12 mouse cellular contexts compared by ENCODE assay signal in genomic region chr4:152453079-152453478, GRCm38 (mm10). TPM values are rescaled to one million over a fixed set of nuclear protein-coding genes. Genes with fewer than 3 reads are reported as not detected.
DNase-seq lines count a peak whose midpoint lies in the region; ATAC-seq and TF ChIP-seq lines count a peak whose summit lies in the region.
"Had no signal": no experiment of that assay in that cellular context is flagged by ENCODE, and none has a peak within 500 bp of the region (broad histone marks: within the 10 kb centered on the region; RNA-seq: fewer than 3 reads in every experiment).

No protein-coding gene starts in this region.

- no peaks in the 10 kb centered on the region for H3K36me3 ChIP-seq in midbrain, embryonic 12.5 days
- no peaks in the 10 kb centered on the region for H3K36me3 ChIP-seq in midbrain, postnatal 0 days (ENCODE audit: insufficient read depth, low read length)
- no peaks in the 10 kb centered on the region for H3K36me3 ChIP-seq in hindbrain, embryonic 16.5 days (ENCODE audit: control insufficient read depth, insufficient read depth, low read length)
- H3K36me3 ChIP-seq: embryonic facial prominence, embryonic 13.5 days had no signal

- no peak overlapping the region for H3K4me2 ChIP-seq in midbrain, embryonic 12.5 days (replicated peaks)
- no peak overlapping the region for H3K4me2 ChIP-seq in midbrain, postnatal 0 days (ENCODE audit: low read depth, low read length, poor library complexity, severe bottlenecking)
- no peak overlapping the region for H3K4me2 ChIP-seq in hindbrain, embryonic 16.5 days (ENCODE audit: low read length)
- H3K4me2 ChIP-seq: embryonic facial prominence, embryonic 13.5 days; heart, embryonic 11.5 days; lung, embryonic 14.5 days had no signal

- ATAC-seq in midbrain, embryonic 12.5 days (ENCODE audit: low FRiP score, low read depth): 0 out of 2 replicates have a peak, but pooled peaks have one; percentile 34
- ATAC-seq in midbrain, postnatal 0 days (ENCODE audit: low FRiP score): no peak
- peak; percentile 22; the same call in 1 of the 2 replicates for ATAC-seq in hindbrain, embryonic 16.5 days
- ATAC-seq in activated CD4-positive, CD25-positive, alpha-beta regulatory T cell, adult 4 months: no peak

- peaks cover 11% of the 10 kb centered on the region for H3K4me1 ChIP-seq in midbrain, embryonic 12.5 days
- no peaks in the 10 kb centered on the region for H3K4me1 ChIP-seq in midbrain, postnatal 0 days (ENCODE audit: insufficient read depth, low read length)
- peaks cover 13% of the 10 kb centered on the region for H3K4me1 ChIP-seq in hindbrain, embryonic 16.5 days (ENCODE audit: control insufficient read depth, insufficient read depth, low read depth, low read length)
- H3K4me1 ChIP-seq: embryonic facial prominence, embryonic 13.5 days had no signal

- no peaks in the 10 kb centered on the region for H3K27me3 ChIP-seq in midbrain, embryonic 12.5 days
- H3K27me3 ChIP-seq in midbrain, postnatal 0 days (ENCODE audit: insufficient read depth, low read length): no peaks in the 10 kb centered on the region
- H3K27me3 ChIP-seq in hindbrain, embryonic 16.5 days (replicated peaks; ENCODE audit: control insufficient read depth, insufficient read depth, low read length): no peaks in the 10 kb centered on the region
- H3K27me3 ChIP-seq: embryonic facial prominence, embryonic 13.5 days had no signal

- intact Hi-C loops in left cerebral cortex, postnatal 36 days (cut with DNase I): no loop called here
- intact Hi-C loops in heart, postnatal 10 days (cut with DNase I): no loop called here

- H3K9me3 ChIP-seq in midbrain, embryonic 12.5 days: no peaks in the 10 kb centered on the region
- H3K9me3 ChIP-seq in midbrain, postnatal 0 days (ENCODE audit: low read length): no peaks in the 10 kb centered on the region
- H3K9me3 ChIP-seq in hindbrain, embryonic 16.5 days (ENCODE audit: control insufficient read depth, low read length): no peaks in the 10 kb centered on the region
- H3K9me3 ChIP-seq: embryonic facial prominence, embryonic 13.5 days had no signal

- no peak for DNase-seq in midbrain, postnatal 0 days (ENCODE audit: low spot score)
- peak; percentile 82 to 85 for DNase-seq in left cerebral cortex, postnatal 36 days (ENCODE audit: low spot score in 2 of 2)
- no peak for DNase-seq in heart, postnatal 10 days
- no peak for DNase-seq in ovary, postnatal 14 days (ENCODE audit: low spot score)
- DNase-seq: adrenal gland, postnatal 14 days; kidney, postnatal 36 days; lung, embryonic 14.5 days had no signal

- peak overlapping the region; percentile 58 for H3K27ac ChIP-seq in midbrain, embryonic 12.5 days (replicated peaks)
- H3K27ac ChIP-seq in midbrain, postnatal 0 days (ENCODE audit: low read depth, low read length): no peak overlapping the region
- H3K27ac ChIP-seq in hindbrain, embryonic 16.5 days (ENCODE audit: low read depth, low read length): 0 out of 2 replicates have a peak overlapping the region, but pooled peaks have one; percentile 1
- H3K27ac ChIP-seq: embryonic facial prominence, embryonic 13.5 days had no signal

- H3K4me3 ChIP-seq in midbrain, embryonic 12.5 days: no peak overlapping the region
- H3K4me3 ChIP-seq in midbrain, postnatal 0 days (ENCODE audit: low read depth, low read length): no peak overlapping the region
- H3K4me3 ChIP-seq in hindbrain, embryonic 16.5 days (ENCODE audit: low read length): no peak overlapping the region
- H3K4me3 ChIP-seq: embryonic facial prominence, embryonic 13.5 days had no signal

- TF ChIP-seq CTCF in midbrain, postnatal 0 days (IDR thresholded peaks at IDR 0.05): no peak

- WGBS in midbrain, embryonic 12.5 days: 45% methylated on average over 10 of the region's 10 CpGs
- 27% methylated on average over 10 of the region's 10 CpGs for WGBS in midbrain, postnatal 0 days
- 19% methylated on average over 10 of the region's 10 CpGs for WGBS in hindbrain, embryonic 16.5 days

- no peak overlapping the region; the same call in 1 of the 2 replicates for H3K9ac ChIP-seq in midbrain, embryonic 12.5 days (replicated peaks)
- H3K9ac ChIP-seq in midbrain, postnatal 0 days (replicated peaks; ENCODE audit: low read length, poor library complexity, severe bottlenecking): no peak overlapping the region
- no peak overlapping the region for H3K9ac ChIP-seq in hindbrain, embryonic 16.5 days (ENCODE audit: low read depth, low read length)
- H3K9ac ChIP-seq: embryonic facial prominence, embryonic 13.5 days; lung, embryonic 14.5 days had no signal

RNA-seq across cellular contexts. Expression of gene Nphp4, which starts 23.4 kb away (rescaled TPM):
- polyA plus RNA-seq in midbrain, embryonic 12.5 days (2016; fragmentation: Nextera tagmentation; extraction: Ambion mirVana): 7.9 and 8.1 TPM in 2 replicates
- 8.8 and 12.1 TPM in 2 replicates for total RNA-seq in midbrain, postnatal 0 days (2014; rRNA removed)
- 3.7 and 4.8 TPM in 2 replicates for polyA plus RNA-seq in midbrain, postnatal 0 days (2015; fragmentation: Nextera tagmentation; extraction: Ambion mirVana)
- 5.5 and 6.2 TPM in 2 replicates for polyA plus RNA-seq in hindbrain, embryonic 16.5 days (2015; fragmentation: Nextera tagmentation; extraction: Ambion mirVana)
- 10 to 100 TPM; 18.2 to 20.3 TPM for total RNA-seq in left cerebral cortex, postnatal 36 days (2021)
- total RNA-seq in heart, postnatal 10 days (2021): 1 to 10 TPM; 1.3 to 1.4 TPM
- polyA plus RNA-seq in activated CD4-positive, CD25-positive, alpha-beta regulatory T cell, adult 4 months (2017; shearing (Covaris generic)): under 1 TPM; 0.17 to 0.20 TPM

RNA-seq across cellular contexts. Expression of gene Kcnab2, which starts 24.6 kb away (rescaled TPM):
- 19.7 and 24.5 TPM in 2 replicates for polyA plus RNA-seq in midbrain, embryonic 12.5 days (2016; fragmentation: Nextera tagmentation; extraction: Ambion mirVana)
- total RNA-seq in midbrain, postnatal 0 days (2014; rRNA removed): 51.5 and 66.9 TPM in 2 replicates
- polyA plus RNA-seq in midbrain, postnatal 0 days (2015; fragmentation: Nextera tagmentation; extraction: Ambion mirVana): 30.2 and 34.8 TPM in 2 replicates
- polyA plus RNA-seq in hindbrain, embryonic 16.5 days (2015; fragmentation: Nextera tagmentation; extraction: Ambion mirVana): 33.2 and 33.5 TPM in 2 replicates
- 100 to 1,000 TPM; 380 to 388 TPM for total RNA-seq in left cerebral cortex, postnatal 36 days (2021)
- 1 to 10 TPM; 2.4 to 2.7 TPM for total RNA-seq in heart, postnatal 10 days (2021)
- 100 to 1,000 TPM in 1 of 2 experiments, 10 to 100 TPM in 1; 91.1 to 112 TPM for polyA plus RNA-seq in activated CD4-positive, CD25-positive, alpha-beta regulatory T cell, adult 4 months (2017; shearing (Covaris generic))

Comparison
In these comparisons a context has a peak if more than half of its experiments do, and no peak if none do; other contexts are left out.
1. ATAC-seq: peak in midbrain, embryonic 12.5 days (single experiment) and hindbrain, embryonic 16.5 days (single experiment); none in midbrain, postnatal 0 days (single experiment) and activated CD4-positive, CD25-positive, alpha-beta regulatory T cell, adult 4 months (single experiment).
2. DNase-seq: peak in left cerebral cortex, postnatal 36 days (2 of 2); none in midbrain, postnatal 0 days (single experiment), heart, postnatal 10 days (0 of 2) and ovary, postnatal 14 days (single experiment).